Mouse (Mus musculus) embryonic facial prominence, embryonic 11.5 days (tissue): Measurements from ENCODE around the gene Tmem240. TPM values are rescaled to one million over a fixed set of nuclear protein-coding genes. Genes with fewer than 3 reads are reported as not detected.
"Not testable (repeated sequence)": the region's sequence is repeated elsewhere in the genome, so short reads cannot be mapped to it uniquely, and the experiment has no call there.

Source experiments
- ATAC-seq: fragments of 200-750 bp; cut with Nextera tagmentation; replicated peaks from 2 replicates; pipeline ENCODE4 v1.8.0; 2017; ENCODE audit warnings: low read depth; ENCODE audit not compliant: insufficient number of reproducible peaks, low FRiP score, low TSS enrichment
- DNase-seq: peaks from one replicate; pipeline ENCODE4 v3.0.0-alpha.2; 2015; ENCODE audit warnings: low spot score
- H3K27ac ChIP-seq: fragments of 300-500 bp; sonication (generic); replicated peaks from 2 replicates; pipeline ENCODE4 v1.5.1; 2014; ENCODE audit warnings: mild to moderate bottlenecking, low read depth, low read length, control low read depth
- H3K27me3 ChIP-seq: fragments of 300-500 bp; sonication (generic); 2 replicates; pipeline ENCODE4 v1.6.1; 2014; ENCODE audit warnings: mild to moderate bottlenecking, low read length, moderate library complexity, mixed read lengths; ENCODE audit not compliant: control insufficient read depth, insufficient read depth
- H3K36me3 ChIP-seq: fragments of 300-500 bp; sonication (generic); replicated peaks from 2 replicates; pipeline ENCODE4 v1.6.1; 2014; ENCODE audit warnings: low read depth, mild to moderate bottlenecking, low read length, moderate library complexity, mixed read lengths; ENCODE audit not compliant: control insufficient read depth, insufficient read depth
- H3K4me1 ChIP-seq: fragments of 300-500 bp; sonication (generic); 2 replicates; pipeline ENCODE4 v1.6.1; 2014; ENCODE audit warnings: low read length, mixed read lengths; ENCODE audit not compliant: control insufficient read depth, insufficient read depth
- H3K4me2 ChIP-seq: fragments of 300-500 bp; sonication (generic); 2 replicates; pipeline ENCODE4 v1.6.1; 2014; ENCODE audit warnings: low read depth, mild to moderate bottlenecking, control low read depth, low read length, moderate library complexity
- H3K4me3 ChIP-seq: fragments of 300-500 bp; sonication (generic); 2 replicates; pipeline ENCODE4 v1.5.1; 2014; ENCODE audit warnings: low read depth, low read length, control low read depth
- H3K9ac ChIP-seq: fragments of 300-500 bp; sonication (generic); replicated peaks from 2 replicates; pipeline ENCODE4 v1.6.1; 2014; ENCODE audit warnings: mild to moderate bottlenecking, control low read depth, low read length
- H3K9me3 ChIP-seq: fragments of 300-500 bp; sonication (generic); replicated peaks from 2 replicates; pipeline ENCODE4 v1.6.1; 2016; ENCODE audit warnings: mild to moderate bottlenecking, low read length, inconsistent platforms, mixed read lengths; ENCODE audit not compliant: control insufficient read depth
- WGBS: fragments of 180-500 bp; shearing (Covaris S2); extraction: QIAGEN DNeasy Blood & Tissue Kit; methylation state at CpG from one replicate; pipeline ENCODE4 v1.1.7; 2014; 5-methylcytosine and 5-hydroxymethylcytosine counted together
- polyA plus RNA-seq: library from polyadenylated mRNA; unstranded; fragments of >200 nt; fragmentation: Nextera tagmentation; extraction: Ambion mirVana; gene quantifications from 2 replicates; pipeline ENCODE4 v1.2.1, GENCODE M21; 2014

The Tmem240 gene
- polyA plus RNA-seq, result 0.56 and 0.70 TPM in 2 replicates

- WGBS, result under 1% methylated on average over 20 of the region's 35 CpGs
Observed at GRCm38 (mm10) chr4:155734350-155734941, at the start of gene Tmem240. Tmem240 (plus strand) TSS chr4:155734800.

DNA sequence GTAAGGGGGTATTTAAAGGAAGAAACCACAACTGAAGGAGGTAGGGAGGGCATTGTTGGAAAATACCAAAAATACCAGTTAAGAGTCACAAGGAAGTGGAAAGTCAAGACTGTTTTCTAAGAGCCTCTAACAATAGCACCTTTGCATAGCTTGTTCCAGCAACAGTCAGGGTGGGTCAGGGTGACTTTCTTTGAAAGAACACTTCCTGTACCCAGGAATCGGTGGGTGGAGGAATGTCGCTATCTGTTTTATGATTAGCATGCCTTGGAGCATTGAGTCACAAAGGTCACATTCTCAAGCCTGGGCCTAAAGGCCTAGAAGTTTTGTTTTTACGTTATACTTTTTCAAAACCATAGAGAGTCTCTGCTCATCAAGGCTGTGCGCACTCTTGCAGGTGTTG lies 46.8 kb upstream of the Tmem240 start:
- not testable (repeated sequence) for ATAC-seq, H3K9ac ChIP-seq, H3K4me1 ChIP-seq, H3K4me3 ChIP-seq, DNase-seq, H3K4me2 ChIP-seq, H3K27ac ChIP-seq, H3K9me3 ChIP-seq, H3K27me3 ChIP-seq, H3K36me3 ChIP-seq
- 89% methylated on average over 4 of the region's 4 CpGs for WGBS

More at GRCm38 (mm10) chr4:155734350-155734941, at the start of gene Tmem240:
- Histone ChIP-seq H3K27ac (peak within 1 kb of the TSS; percentile 85), H3K9me3 (no peaks in the 10 kb centered on the region), H3K4me1 (no peaks in the 10 kb centered on the region), H3K4me2 (peak within 1 kb of the TSS; percentile 95), H3K27me3 (no peaks in the 10 kb centered on the region), H3K4me3 (peak within 1 kb of the TSS; percentile 78), H3K36me3 (no peaks in the 10 kb centered on the region; the same call in none of the 2 replicates), H3K9ac (peak within 1 kb of the TSS; percentile 85)
- peak; percentile 93 for DNase-seq
- ATAC-seq, result peak; percentile 90

- WGBS, result 80% methylated on average over 12 of the region's 12 CpGs
- peaks cover 6% of the 10 kb centered on the region; the same call in 1 of the 2 replicates for H3K27me3 ChIP-seq
- ATAC-seq (no peak), DNase-seq (no peak)
- H3K4me2 ChIP-seq, result no peak overlapping the region
- no peak overlapping the region for H3K4me3 ChIP-seq
- no peaks in the 10 kb centered on the region for H3K36me3 ChIP-seq
- no peak overlapping the region for H3K27ac ChIP-seq
- no peak overlapping the region for H3K9ac ChIP-seq
- H3K4me1 ChIP-seq, result no peaks in the 10 kb centered on the region
- no peaks in the 10 kb centered on the region for H3K9me3 ChIP-seq
Observed at GRCm38 (mm10) chr4:155690571-155691375, 43.8 kb upstream of the Tmem240 start.

- over 99% methylated on average over 3 of the region's 3 CpGs for WGBS
Observed at GRCm38 (mm10) chr4:155692421-155692820, 42.2 kb upstream of the Tmem240 start.

GRCm38 (mm10) chr4:155694111-155694481 lies 40.5 kb upstream of the Tmem240 start, which contains the start of gene Fndc10:
Fndc10 (plus strand) TSS chr4:155694342.
- H3K27ac ChIP-seq, result no peak within 1 kb of the TSS; the same call in 1 of the 2 replicates
- no peaks in the 10 kb centered on the region for H3K36me3 ChIP-seq
- H3K4me3 ChIP-seq, result peak within 1 kb of the TSS; percentile 61
- no peaks in the 10 kb centered on the region for H3K9me3 ChIP-seq
- DNase-seq, result peak; percentile 77
- peak; percentile 80 for ATAC-seq
- WGBS, result under 1% methylated on average over 44 of the region's 47 CpGs
- H3K27me3 ChIP-seq, result peaks cover 6% of the 10 kb centered on the region; the same call in 1 of the 2 replicates
- no peaks in the 10 kb centered on the region for H3K4me1 ChIP-seq
- peak within 1 kb of the TSS; percentile 78 for H3K9ac ChIP-seq
- H3K4me2 ChIP-seq, result peak within 1 kb of the TSS; percentile 84

More at GRCm38 (mm10) chr4:155692421-155692820, 42.2 kb upstream of the Tmem240 start:
- Histone ChIP-seq H3K27ac (no peak overlapping the region), H3K4me3 (no peak overlapping the region), H3K27me3 (peaks cover 6% of the 10 kb centered on the region; the same call in 1 of the 2 replicates), H3K9ac (no peak overlapping the region), H3K4me1 (no peaks in the 10 kb centered on the region), H3K36me3 (no peaks in the 10 kb centered on the region), H3K9me3 (no peaks in the 10 kb centered on the region), H3K4me2 (no peak overlapping the region)
- DNase-seq (no peak), ATAC-seq (no peak)

DNA sequence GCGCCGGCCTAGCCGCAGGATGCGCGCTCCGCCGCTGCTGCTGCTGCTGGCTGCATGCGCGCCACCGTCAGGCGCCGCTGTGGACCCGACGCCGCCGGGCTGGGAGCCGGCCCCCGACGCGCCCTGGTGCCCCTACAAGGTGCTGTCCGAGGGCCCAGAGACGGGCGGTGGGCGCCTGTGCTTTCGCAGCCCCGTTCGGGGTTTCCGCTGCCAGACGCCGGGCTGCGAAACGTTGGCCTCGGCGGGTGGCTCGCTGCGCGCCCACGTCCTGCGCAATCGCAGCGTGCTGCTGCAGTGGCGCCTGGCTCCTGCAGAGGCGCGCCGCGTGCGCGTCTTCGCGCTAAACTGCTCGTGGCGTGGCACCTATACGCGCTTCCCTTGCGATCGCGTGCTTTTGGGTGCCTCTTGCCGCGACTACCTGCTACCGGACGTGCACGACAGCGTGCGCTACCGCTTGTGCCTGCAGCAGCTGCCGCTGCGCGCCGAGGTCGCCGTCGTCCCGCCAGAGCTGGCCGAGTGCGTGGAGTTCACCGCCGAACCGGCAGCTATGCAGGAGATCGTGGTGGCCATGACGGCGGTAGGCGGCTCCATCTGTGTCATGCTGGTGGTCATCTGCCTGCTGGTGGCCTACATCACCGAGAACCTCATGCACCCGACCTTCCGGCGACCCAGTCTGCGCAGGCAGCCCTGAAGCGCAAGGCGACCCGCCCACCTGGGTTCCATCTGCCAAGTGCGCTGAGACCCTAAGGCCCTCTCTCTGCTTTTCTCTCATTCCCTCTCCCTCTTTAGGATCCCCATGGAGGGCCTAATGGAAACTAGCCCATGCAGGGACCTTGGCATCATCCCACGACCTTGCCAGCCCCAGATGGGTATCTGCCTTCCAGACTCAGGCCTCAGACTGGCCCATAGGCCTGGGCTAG lies 39.9 kb upstream of the Tmem240 start:
- WGBS, result under 1% methylated on average over 84 of the region's 92 CpGs
- Histone ChIP-seq H3K9ac (peak overlapping the region; percentile 78), H3K9me3 (no peaks in the 10 kb centered on the region), H3K27ac (no peak overlapping the region; the same call in 1 of the 2 replicates), H3K4me2 (peak overlapping the region; percentile 84), H3K27me3 (peaks cover 6% of the 10 kb centered on the region; the same call in 1 of the 2 replicates), H3K4me1 (no peaks in the 10 kb centered on the region), H3K4me3 (peak overlapping the region; percentile 61), H3K36me3 (no peaks in the 10 kb centered on the region)
- ATAC-seq (peak; percentile 34; the same call in 1 of the 2 replicates), DNase-seq (peak; percentile 66)

- ATAC-seq (no peak), DNase-seq (no peak)
- H3K9me3 ChIP-seq, result no peaks in the 10 kb centered on the region
- no peak overlapping the region for H3K9ac ChIP-seq
- H3K27ac ChIP-seq, result no peak overlapping the region
- H3K36me3 ChIP-seq, result no peaks in the 10 kb centered on the region
- WGBS, result 74% methylated on average over 4 of the region's 4 CpGs
- peaks cover 6% of the 10 kb centered on the region; the same call in 1 of the 2 replicates for H3K27me3 ChIP-seq
- H3K4me2 ChIP-seq, result no peak overlapping the region
- no peaks in the 10 kb centered on the region for H3K4me1 ChIP-seq
- H3K4me3 ChIP-seq, result no peak overlapping the region
Observed at GRCm38 (mm10) chr4:155695531-155696062, 39.0 kb upstream of the Tmem240 start.
